Mouse (Mus musculus) spleen, postnatal 4 days (tissue): ENCODE results near the gene Msx1.

ENCODE experiments used
- DNase-seq, 2 experiments: peaks; one replicate each; pipeline ENCODE4 v3.0.0; 2022; ENCODE audit warnings: low spot score in 2 of 2

Msx1 gene

DNA sequence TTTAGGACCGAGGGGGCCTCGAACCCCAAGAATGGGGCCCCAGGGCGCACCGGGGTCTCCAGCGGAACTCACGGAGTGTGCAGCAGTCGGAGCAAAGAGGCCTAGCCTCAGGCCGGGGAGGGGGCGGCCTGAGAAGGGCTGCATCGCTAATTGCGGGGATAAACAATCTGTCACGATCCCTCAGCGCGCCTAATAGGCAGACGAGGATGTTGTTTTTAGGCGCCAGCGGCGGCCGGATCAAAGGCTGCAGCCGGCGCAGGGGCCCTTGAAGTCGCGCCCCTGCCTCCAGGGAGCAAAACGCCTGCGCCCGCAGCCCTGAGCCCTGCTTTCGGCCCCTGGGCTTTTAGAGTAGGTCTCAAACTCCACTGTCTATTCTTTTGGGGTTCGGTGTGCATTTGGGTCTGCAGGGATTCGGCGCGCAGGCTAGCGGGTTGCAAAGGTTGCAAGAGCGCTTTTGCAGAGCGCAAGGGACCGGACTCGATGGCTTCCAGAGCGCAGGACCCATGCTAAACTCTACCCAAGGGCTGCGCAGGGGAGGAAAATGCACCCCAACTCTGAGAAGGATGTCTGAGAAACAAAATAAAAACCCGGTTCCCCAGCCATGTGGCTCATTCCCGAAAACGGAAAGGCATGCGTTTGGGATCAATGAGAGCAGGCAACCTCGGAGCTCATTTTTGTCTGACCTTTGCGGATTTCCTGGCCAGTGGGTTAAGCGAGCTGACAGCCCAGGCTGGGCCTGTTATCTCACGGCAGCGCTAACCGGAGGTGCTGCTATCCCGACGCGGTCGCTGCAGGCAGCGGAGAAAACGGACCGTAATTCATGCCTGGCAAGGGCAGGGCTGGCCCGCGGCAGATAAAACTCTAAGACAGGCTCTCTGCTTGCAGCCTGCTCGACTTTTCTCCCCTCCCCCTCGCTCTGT, 2.6 kb upstream of the Msx1 start:
- no peak for DNase-seq

- DNase-seq: no peak
Observed at GRCm38 (mm10) chr5:37825611-37826445, 1.4 kb upstream of the Msx1 start.

GRCm38 (mm10) chr5:37825111-37825600, 773 bp upstream of the Msx1 start:
- no peak for DNase-seq

- no peak for DNase-seq
Observed at GRCm38 (mm10) chr5:37823721-37824460, 492 bp downstream of the Msx1 start.

- no peak for DNase-seq
Observed at GRCm38 (mm10) chr5:37822791-37823720, 1.3 kb downstream of the Msx1 start.

GRCm38 (mm10) chr5:37822116-37822707, 2.2 kb downstream of the Msx1 start:
- DNase-seq: no peak

GRCm38 (mm10) chr5:37821111-37821601, 3.2 kb downstream of the Msx1 start:
- no peak for DNase-seq

DNA sequence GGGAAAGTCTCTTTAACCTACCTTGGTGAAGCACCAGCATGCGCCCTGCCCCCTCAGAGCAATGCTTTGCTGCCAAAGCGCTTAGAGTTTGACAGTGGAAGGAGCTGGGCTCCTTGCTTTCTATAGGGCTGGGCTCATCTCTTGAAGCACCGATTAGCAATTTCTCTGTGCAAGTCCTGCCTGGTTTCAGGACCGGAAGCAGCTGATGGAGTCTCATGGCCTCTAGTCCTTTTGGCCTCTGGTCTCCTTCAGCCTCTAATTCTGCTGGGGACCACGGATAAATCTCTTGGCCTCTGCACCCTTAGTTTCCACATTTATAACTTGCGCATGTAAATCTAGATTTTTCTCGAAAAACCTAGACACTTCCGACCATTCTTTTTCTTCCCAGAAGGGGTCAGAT, 3.7 kb downstream of the Msx1 start:
- DNase-seq: no peak

GRCm38 (mm10) chr5:37819971-37820370, 4.4 kb downstream of the Msx1 start:
- DNase-seq: no peak

DNA sequence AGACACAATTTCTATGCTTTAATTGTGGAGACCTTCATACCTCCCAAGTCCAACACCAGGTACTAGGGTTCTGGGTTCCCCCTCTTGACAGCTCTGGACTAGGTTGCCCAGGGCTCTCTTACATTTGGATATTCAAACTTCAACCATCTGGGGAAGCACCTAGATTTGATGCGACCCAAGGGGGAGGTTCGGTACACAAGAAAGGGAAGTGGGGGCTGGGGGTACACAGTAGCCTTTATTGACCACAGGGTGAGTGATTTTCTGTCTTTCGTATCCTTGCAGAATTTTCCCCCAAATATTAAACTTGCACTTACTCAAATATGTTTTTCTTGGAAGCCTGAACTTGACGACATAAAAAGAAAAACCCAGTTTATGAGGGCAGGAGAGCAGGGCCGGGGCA, 4.8 kb downstream of the Msx1 start:
- no peak for DNase-seq

DNA sequence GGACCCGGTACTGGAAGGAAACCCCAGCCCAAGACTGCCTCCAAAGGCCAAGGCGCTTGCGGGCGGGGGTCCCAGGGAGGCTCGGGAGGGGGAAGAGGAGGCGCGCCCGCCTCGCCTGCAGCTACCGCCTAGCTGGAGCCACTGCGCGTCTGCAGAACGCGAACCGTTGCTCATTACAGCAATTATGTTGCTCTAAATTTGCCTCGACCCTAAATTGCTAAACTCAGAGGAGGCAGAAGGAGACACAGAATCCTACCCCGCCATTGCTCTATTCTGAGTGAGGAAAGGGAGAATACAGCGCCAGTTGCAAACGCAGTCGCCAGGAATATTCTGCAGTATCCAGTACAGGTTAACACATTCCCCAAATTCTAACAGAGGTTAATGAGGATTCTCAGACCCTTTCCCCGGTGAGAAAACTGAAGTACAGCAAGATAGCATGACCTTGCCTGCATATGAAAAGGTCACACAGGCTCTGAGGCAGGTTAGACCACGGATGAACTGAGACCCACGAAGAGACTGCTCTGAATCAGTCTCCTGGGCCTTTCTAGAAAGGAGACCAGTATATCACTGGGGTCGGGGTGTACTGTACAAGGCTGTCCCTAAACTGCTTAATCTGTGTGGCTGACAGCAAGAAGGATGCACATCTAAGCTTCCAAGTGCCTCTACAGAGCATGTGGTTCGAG, 5.7 kb downstream of the Msx1 start:
- no peak for DNase-seq

DNA sequence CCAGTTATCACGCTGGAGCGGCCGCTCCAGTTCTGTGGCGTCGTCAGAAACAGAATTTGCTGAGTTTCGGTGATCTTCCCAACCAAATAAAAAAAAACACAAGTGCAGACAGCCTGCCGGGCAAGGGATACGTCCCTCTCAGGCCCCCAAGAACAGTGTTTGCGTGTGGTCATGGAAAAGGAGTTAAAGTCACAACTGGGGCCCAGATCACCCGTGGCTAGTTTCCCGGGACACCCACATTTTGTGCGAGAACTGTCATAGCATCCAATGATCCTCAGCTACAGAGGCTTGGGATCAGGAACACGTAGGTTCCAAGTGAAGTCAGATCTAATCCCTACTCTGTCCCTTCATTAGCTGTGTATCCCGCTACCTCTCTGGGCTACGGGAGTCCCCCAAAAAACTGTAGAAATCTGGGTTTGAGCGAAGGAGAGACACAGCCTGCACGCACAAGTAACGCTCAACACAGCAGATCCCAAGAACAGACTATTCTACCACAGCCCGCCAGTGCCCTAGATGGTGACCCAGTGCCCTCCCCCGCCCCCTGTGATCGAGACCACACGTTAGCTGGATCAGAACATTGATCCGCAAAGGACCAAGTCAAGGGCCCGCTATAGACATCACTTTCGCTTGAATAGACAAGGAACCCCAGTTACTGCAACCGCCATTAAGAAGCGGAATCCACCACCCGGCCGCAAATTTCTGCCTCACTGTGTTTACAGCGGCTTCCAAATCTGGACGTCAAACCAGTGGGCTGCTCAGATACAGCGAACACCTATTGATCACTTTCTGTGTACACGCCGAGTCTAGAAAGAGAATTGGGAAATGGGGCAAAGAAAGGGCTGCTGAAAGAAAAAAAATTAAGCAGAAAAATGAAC, 6.5 kb downstream of the Msx1 start:
- DNase-seq: no peak

DNA sequence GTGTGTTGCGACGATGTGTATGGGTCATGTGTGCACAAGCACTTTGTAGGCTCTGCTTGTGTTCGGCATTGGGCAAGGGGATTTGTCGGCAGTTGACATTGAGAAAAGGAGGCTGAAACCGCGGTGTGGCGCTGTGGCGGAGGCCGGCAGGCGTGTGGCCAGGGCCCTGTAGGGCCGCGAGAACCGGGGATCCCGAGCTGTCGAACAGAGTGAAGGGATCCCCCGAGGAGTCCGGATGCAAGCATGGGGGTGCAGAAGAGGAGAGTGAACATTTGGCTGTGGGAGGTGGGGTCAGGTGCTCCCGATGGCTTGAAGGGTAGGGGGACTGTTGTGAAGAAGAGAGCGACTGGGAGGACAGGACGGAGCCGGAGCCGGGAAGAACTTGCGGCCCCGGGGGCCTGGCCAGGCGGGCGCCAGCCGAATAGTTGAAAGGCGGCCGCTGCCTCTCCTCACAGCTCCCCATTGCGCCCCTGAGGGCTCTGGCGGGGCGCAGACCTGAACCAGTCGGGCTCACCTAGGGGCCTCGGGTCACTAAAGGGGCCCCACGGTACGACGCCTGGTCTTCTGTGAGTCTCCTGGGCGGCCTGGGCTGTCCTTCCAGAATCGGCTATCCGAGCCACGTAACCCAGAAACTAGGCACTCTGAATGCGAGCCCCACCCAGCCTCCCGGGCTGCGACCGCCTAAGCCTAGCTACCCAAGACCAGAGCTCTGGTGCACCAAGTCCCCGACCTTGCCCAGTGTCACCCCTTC, 7.3 kb downstream of the Msx1 start:
- DNase-seq: no peak

- no peak for DNase-seq
Observed at GRCm38 (mm10) chr5:37815909-37816308, 8.5 kb downstream of the Msx1 start.

GRCm38 (mm10) chr5:37814169-37814568, 10.2 kb downstream of the Msx1 start:
- no peak for DNase-seq

GRCm38 (mm10) chr5:37805291-37805690, 19.1 kb downstream of the Msx1 start:
- DNase-seq: no peak

- DNase-seq: no peak
Observed at GRCm38 (mm10) chr5:37804512-37805118, 19.8 kb downstream of the Msx1 start.
